In the genomic region with DNA sequence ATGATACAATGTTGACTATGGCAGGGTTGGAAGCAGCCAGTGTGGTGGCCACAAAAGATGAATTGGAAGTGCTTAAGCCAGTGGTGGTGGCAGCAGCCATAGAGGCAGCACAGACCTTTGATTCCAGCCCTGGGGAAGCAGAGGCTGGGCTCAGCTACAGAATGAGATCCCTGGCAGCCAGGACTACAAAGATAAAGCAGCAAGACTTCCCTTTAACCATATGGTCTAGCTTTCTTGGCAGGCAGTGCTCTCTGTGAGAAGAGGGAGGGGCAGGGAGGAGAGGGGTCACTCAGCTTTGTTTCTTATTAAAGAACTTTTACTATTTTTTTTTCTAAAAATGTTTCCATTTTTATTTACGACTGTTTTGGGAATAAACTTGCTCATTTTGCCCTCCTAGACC, we compare ENCODE assay signal across 9 mouse cellular contexts. TPM values are rescaled to one million over a fixed set of nuclear protein-coding genes. Genes with fewer than 3 reads are reported as not detected.
DNase-seq lines count a peak whose midpoint lies in the region; ATAC-seq and TF ChIP-seq lines count a peak whose summit lies in the region.
"Had no signal": no experiment of that assay in that cellular context is flagged by ENCODE, and none has a peak within 500 bp of the region (broad histone marks: within the 10 kb centered on the region; RNA-seq: fewer than 3 reads in every experiment).

No protein-coding gene starts in this region.

- intact Hi-C loops in heart, postnatal 36 days (cut with DNase I) = no loop called here
- intact Hi-C loops in gastrocnemius, adult 2 months (cut with DNase I) = no loop called here

- peak; percentile 42 for ATAC-seq in heart, embryonic 16.5 days (replicated peaks; ENCODE audit: extremely low read depth, insufficient read depth, low FRiP score)
- ATAC-seq in midbrain, embryonic 12.5 days (ENCODE audit: low FRiP score, low read depth) = no peak

- H3K27ac ChIP-seq in heart, embryonic 10.5 days = 0 out of 2 replicates have a peak overlapping the region, but pooled peaks have one; percentile 29
- no peak overlapping the region for H3K27ac ChIP-seq in cerebellum, adult 2 months (ENCODE audit: insufficient read depth, low read length)
- H3K27ac ChIP-seq in heart, embryonic 16.5 days (ENCODE audit: low read length) = peak overlapping the region; percentile 69
- H3K27ac ChIP-seq in midbrain, embryonic 12.5 days (replicated peaks) = peak overlapping the region; percentile 60
- no peak overlapping the region for H3K27ac ChIP-seq in gastrocnemius, adult 2 months
- H3K27ac ChIP-seq: liver, embryonic 15.5 days had no signal

- no peak overlapping the region for H3K4me3 ChIP-seq in heart, embryonic 10.5 days
- H3K4me3 ChIP-seq in cerebellum, adult 2 months (replicated peaks; ENCODE audit: insufficient read depth, low read depth, low read length) = no peak overlapping the region
- H3K4me3 ChIP-seq in heart, embryonic 16.5 days (ENCODE audit: low read length) = no peak overlapping the region
- no peak overlapping the region for H3K4me3 ChIP-seq in midbrain, embryonic 12.5 days
- no peak overlapping the region for H3K4me3 ChIP-seq in gastrocnemius, adult 2 months
- H3K4me3 ChIP-seq: liver, embryonic 15.5 days had no signal

- DNase-seq in heart, embryonic 10.5 days (ENCODE audit: low spot score) = no peak
- DNase-seq in heart, postnatal 36 days = no peak
- peak; percentile 70 to 88 for DNase-seq in cerebellum, adult 2 months
- DNase-seq in frontal cortex, postnatal 14 days (ENCODE audit: low spot score in 2 of 2) = no peak
- DNase-seq in adrenal gland, postnatal 4 days (ENCODE audit: low spot score in 2 of 2) = no peak
- DNase-seq in gastrocnemius, adult 2 months = no peak

- H3K9ac ChIP-seq in heart, embryonic 16.5 days (ENCODE audit: low read length) = no peak overlapping the region
- H3K9ac ChIP-seq in midbrain, embryonic 12.5 days (replicated peaks) = no peak overlapping the region
- H3K9ac ChIP-seq: liver, embryonic 15.5 days had no signal

- no peaks in the 10 kb centered on the region for H3K9me3 ChIP-seq in heart, embryonic 10.5 days
- no peaks in the 10 kb centered on the region for H3K9me3 ChIP-seq in heart, embryonic 16.5 days (replicated peaks; ENCODE audit: control insufficient read depth, low read length)
- H3K9me3 ChIP-seq in midbrain, embryonic 12.5 days = no peaks in the 10 kb centered on the region
- H3K9me3 ChIP-seq: liver, embryonic 15.5 days had no signal

- peaks cover 37% of the 10 kb centered on the region for H3K4me1 ChIP-seq in heart, embryonic 10.5 days
- peaks cover 14% of the 10 kb centered on the region for H3K4me1 ChIP-seq in cerebellum, adult 2 months (ENCODE audit: control insufficient read depth, insufficient read depth, low read length)
- H3K4me1 ChIP-seq in heart, embryonic 16.5 days (ENCODE audit: control insufficient read depth, insufficient read depth, low read length) = peaks cover 22% of the 10 kb centered on the region
- peaks cover 33% of the 10 kb centered on the region for H3K4me1 ChIP-seq in midbrain, embryonic 12.5 days

- TF ChIP-seq CTCF in cerebellum, adult 2 months (IDR thresholded peaks at IDR 0.05; ENCODE audit: borderline replicate concordance, insufficient read depth, low read depth, low read length) = no peak
- TF ChIP-seq CTCF in gastrocnemius, adult 2 months (IDR thresholded peaks at IDR 0.05) = no peak

- H3K36me3 ChIP-seq in heart, embryonic 10.5 days = 0 out of 2 replicates have a peak, but pooled peaks cover 4% of the 10 kb centered on the region
- H3K36me3 ChIP-seq in heart, embryonic 16.5 days (ENCODE audit: control insufficient read depth, insufficient read depth) = no peaks in the 10 kb centered on the region
- H3K36me3 ChIP-seq in midbrain, embryonic 12.5 days = no peaks in the 10 kb centered on the region
- H3K36me3 ChIP-seq: liver, embryonic 15.5 days had no signal

- TF ChIP-seq POLR2A in cerebellum, adult 2 months (IDR thresholded peaks at IDR 0.05; ENCODE audit: borderline replicate concordance, insufficient read depth, low read length) = peak; percentile 52; the same call in 1 of the 2 replicates

- H3K27me3 ChIP-seq in heart, embryonic 10.5 days (ENCODE audit: insufficient read depth, poor library complexity, severe bottlenecking) = no peaks in the 10 kb centered on the region
- H3K27me3 ChIP-seq in cerebellum, adult 2 months (ENCODE audit: control insufficient read depth, insufficient read depth, low read length) = no peaks in the 10 kb centered on the region
- H3K27me3 ChIP-seq in heart, embryonic 16.5 days (ENCODE audit: control insufficient read depth, insufficient read depth, low read length) = no peaks in the 10 kb centered on the region
- H3K27me3 ChIP-seq in midbrain, embryonic 12.5 days = peaks cover 8% of the 10 kb centered on the region; the same call in 1 of the 2 replicates

- no peak overlapping the region for H3K4me2 ChIP-seq in heart, embryonic 16.5 days (ENCODE audit: low read depth, low read length)
- 0 out of 2 replicates have a peak overlapping the region, but pooled peaks have one; percentile 77 for H3K4me2 ChIP-seq in midbrain, embryonic 12.5 days (replicated peaks)
- H3K4me2 ChIP-seq: liver, embryonic 15.5 days had no signal

- 67% methylated on average over 1 of the region's 1 CpGs for WGBS in heart, embryonic 10.5 days
- WGBS in cerebellum, adult 2 months = 13% methylated on average over 1 of the region's 1 CpGs
- WGBS in heart, embryonic 16.5 days = 68% methylated on average over 1 of the region's 1 CpGs
- WGBS in midbrain, embryonic 12.5 days = 84% methylated on average over 1 of the region's 1 CpGs

RNA-seq across cellular contexts. Expression of gene Slc22a15, which starts 1.4 kb away (rescaled TPM):
- polyA plus RNA-seq in heart, embryonic 10.5 days (2016; fragmentation: Nextera tagmentation; extraction: Ambion mirVana) = 4.1 and 6.3 TPM in 2 replicates
- 1 to 10 TPM; 2.5 to 2.8 TPM for total RNA-seq in heart, postnatal 36 days (2021)
- polyA plus RNA-seq in cerebellum, adult 2 months (2012; rRNA removed) = 14.7 and 14.8 TPM in 2 replicates
- polyA plus RNA-seq in heart, embryonic 16.5 days (2015; fragmentation: Nextera tagmentation; extraction: Ambion mirVana) = 3.5 and 4.1 TPM in 2 replicates
- 8.2 and 9.0 TPM in 2 replicates for polyA plus RNA-seq in midbrain, embryonic 12.5 days (2016; fragmentation: Nextera tagmentation; extraction: Ambion mirVana)
- total RNA-seq in adrenal gland, postnatal 4 days (2021) = 1 to 10 TPM; 7.5 to 7.7 TPM
- total RNA-seq in gastrocnemius, adult 2 months (2021) = under 1 TPM; 0.41 to 0.98 TPM

Comparison
In these comparisons a context has a peak if more than half of its experiments do, and no peak if none do; other contexts are left out.
1. DNase-seq: peak in cerebellum, adult 2 months (2 of 2); none in heart, embryonic 10.5 days (single experiment), heart, postnatal 36 days (0 of 2), frontal cortex, postnatal 14 days (0 of 2), adrenal gland, postnatal 4 days (0 of 2) and gastrocnemius, adult 2 months (single experiment).
2. H3K27ac ChIP-seq: peak in heart, embryonic 10.5 days (single experiment), heart, embryonic 16.5 days (single experiment) and midbrain, embryonic 12.5 days (single experiment); none in cerebellum, adult 2 months (single experiment) and gastrocnemius, adult 2 months (single experiment).